9 mouse cellular contexts compared by ENCODE assay signal in the genomic region with DNA sequence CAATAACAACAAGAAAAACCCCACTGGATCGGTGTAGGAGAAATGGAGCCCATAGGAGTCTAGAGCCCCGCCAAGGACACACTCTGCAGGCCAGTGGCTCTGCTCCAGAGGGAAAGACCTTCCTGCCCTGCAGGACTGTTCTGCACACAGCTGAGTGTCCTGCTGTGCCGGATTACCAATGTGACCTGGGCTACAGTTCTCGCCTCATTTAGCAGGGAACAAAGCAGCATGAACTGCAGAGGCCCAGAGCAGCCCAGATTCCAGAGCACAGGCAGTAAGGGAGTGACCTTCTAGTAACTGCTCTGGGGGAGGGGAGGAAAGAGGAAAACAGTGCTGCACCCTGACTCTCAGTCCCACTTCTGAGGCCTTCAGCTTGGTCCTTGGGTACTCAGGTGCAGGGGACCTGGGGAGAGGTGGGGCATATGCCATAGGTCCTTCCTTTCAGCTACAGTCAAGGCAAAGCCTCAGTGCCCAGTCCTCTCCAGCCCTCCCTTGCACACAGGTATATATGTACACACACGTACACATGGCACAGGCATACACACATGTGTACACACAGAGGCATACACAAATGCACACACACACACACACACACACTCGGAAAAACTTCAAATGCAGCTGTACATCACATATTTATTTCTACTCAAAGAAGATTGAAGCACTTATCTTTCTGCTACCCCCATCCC.
A peak's percentile ranks its signal among the peaks of the same experiment; 100 is the strongest.
DNase-seq lines count a peak whose midpoint lies in the region; ATAC-seq lines count a peak whose summit lies in the region.
"Had no signal": no experiment of that assay in that cellular context is flagged by ENCODE, and none has a peak within 500 bp of the region (broad histone marks: within the 10 kb centered on the region; RNA-seq: fewer than 3 reads in every experiment).

No protein-coding gene starts in this region.

- WGBS in heart, embryonic 15.5 days: 42% methylated on average over 6 of the region's 6 CpGs

- no peaks in the 10 kb centered on the region for H3K9me3 ChIP-seq in heart, embryonic 15.5 days (replicated peaks)

- no peaks in the 10 kb centered on the region for H3K36me3 ChIP-seq in heart, embryonic 15.5 days
- H3K36me3 ChIP-seq: embryonic facial prominence, embryonic 15.5 days had no signal

- H3K9ac ChIP-seq in heart, embryonic 15.5 days: no peak overlapping the region
- H3K9ac ChIP-seq: embryonic facial prominence, embryonic 15.5 days had no signal

- ATAC-seq in cerebellum, adult (ENCODE audit: insufficient number of reproducible peaks, low FRiP score, low TSS enrichment): peak; percentile 68
- ATAC-seq in heart, embryonic 15.5 days (replicated peaks; ENCODE audit: insufficient number of reproducible peaks, insufficient read depth, low FRiP score, low read depth): peak; percentile 83
- ATAC-seq in granulocyte monocyte progenitor cell, adult 5-6 weeks (replicated peaks; ENCODE audit: poor library complexity, severe bottlenecking): no peak

- H3K27ac ChIP-seq in heart, embryonic 15.5 days: peak overlapping the region; percentile 81
- H3K27ac ChIP-seq: embryonic facial prominence, embryonic 15.5 days had no signal

- H3K4me3 ChIP-seq in heart, embryonic 15.5 days: no peak overlapping the region
- H3K4me3 ChIP-seq: embryonic facial prominence, embryonic 15.5 days had no signal

- intact Hi-C loops in gastrocnemius, postnatal 36 days (cut with DNase I): no loop called here

- H3K4me2 ChIP-seq in heart, embryonic 15.5 days: 0 out of 2 replicates have a peak overlapping the region, but pooled peaks have one; percentile 6
- H3K4me2 ChIP-seq: embryonic facial prominence, embryonic 15.5 days had no signal

- DNase-seq in cerebellum, postnatal 4 days (ENCODE audit: low spot score in 2 of 2): no peak
- peak; percentile 81 for DNase-seq in embryo, embryonic 10 days (ENCODE audit: low spot score)
- DNase-seq in kidney, postnatal 4 days: peak; percentile 50 to 71
- DNase-seq in gastrocnemius, postnatal 36 days: no peak
- no peak for DNase-seq in layer of hippocampus, postnatal 10 days (ENCODE audit: low spot score in 2 of 2)

- H3K4me1 ChIP-seq in heart, embryonic 15.5 days (replicated peaks): peaks cover 16% of the 10 kb centered on the region
- H3K4me1 ChIP-seq: embryonic facial prominence, embryonic 15.5 days had no signal

- no peaks in the 10 kb centered on the region for H3K27me3 ChIP-seq in heart, embryonic 15.5 days
- H3K27me3 ChIP-seq: embryonic facial prominence, embryonic 15.5 days had no signal

Comparison
In these comparisons a context has a peak if more than half of its experiments do, and no peak if none do; other contexts are left out.
1. DNase-seq: peak in embryo, embryonic 10 days (single experiment) and kidney, postnatal 4 days (2 of 2); none in cerebellum, postnatal 4 days (0 of 2), gastrocnemius, postnatal 36 days (0 of 2) and layer of hippocampus, postnatal 10 days (0 of 2).